Mouse (Mus musculus): ENCODE measurements at regions not wholly inside any gene's neighbourhood (a gene's known extent, or its start where the extent isn't known, plus 50 kb on each side); places are given as distances from the start of the nearest gene placed in this dataset.

GRCm38 (mm10) chr2:77358176-77358575 is 77.8 kb upstream of the Sestd1 start:
- no peak for DNase-seq (ENCODE audit: extremely low read depth, insufficient read length, low spot score)

- DNase-seq (ENCODE audit: extremely low read depth, insufficient read length, low spot score): no peak
Observed at GRCm38 (mm10) chr2:77356798-77357197, 76.4 kb upstream of the Sestd1 start.

DNA sequence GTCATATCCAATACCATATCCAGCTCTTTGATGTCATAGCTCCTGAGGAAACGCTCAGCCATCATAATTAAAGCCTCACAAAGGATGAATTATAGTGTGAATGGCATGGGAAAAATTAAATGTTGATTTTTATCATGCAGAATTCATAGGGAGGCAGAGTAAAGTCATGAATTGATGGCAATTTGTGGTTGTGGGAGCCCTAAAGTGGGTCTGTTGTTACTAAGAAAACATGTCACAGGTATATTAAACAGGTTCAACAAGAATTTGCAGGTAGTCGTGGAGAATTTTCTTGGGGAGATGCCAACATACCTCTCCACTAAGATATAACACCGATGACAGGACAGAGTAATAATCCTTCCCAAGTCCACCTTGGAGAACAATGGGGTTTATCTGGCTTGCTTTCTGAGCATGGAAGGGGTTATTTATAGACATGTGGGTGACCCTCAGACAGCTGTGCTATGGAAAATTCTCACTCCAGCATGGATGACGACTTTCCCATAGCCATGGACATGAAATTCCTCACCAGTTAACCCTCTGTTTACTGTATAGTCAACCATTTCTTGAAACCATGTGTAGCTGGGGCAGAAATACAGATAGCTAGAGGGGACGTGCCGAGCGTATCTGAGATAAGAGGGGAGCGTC is 71.7 kb upstream of the Sestd1 start:
- DNase-seq (ENCODE audit: extremely low read depth, insufficient read length, low spot score): no peak

- no peak for DNase-seq (ENCODE audit: extremely low read depth, insufficient read length, low spot score)
Observed at GRCm38 (mm10) chr2:77347027-77347426, 66.6 kb upstream of the Sestd1 start.

DNA sequence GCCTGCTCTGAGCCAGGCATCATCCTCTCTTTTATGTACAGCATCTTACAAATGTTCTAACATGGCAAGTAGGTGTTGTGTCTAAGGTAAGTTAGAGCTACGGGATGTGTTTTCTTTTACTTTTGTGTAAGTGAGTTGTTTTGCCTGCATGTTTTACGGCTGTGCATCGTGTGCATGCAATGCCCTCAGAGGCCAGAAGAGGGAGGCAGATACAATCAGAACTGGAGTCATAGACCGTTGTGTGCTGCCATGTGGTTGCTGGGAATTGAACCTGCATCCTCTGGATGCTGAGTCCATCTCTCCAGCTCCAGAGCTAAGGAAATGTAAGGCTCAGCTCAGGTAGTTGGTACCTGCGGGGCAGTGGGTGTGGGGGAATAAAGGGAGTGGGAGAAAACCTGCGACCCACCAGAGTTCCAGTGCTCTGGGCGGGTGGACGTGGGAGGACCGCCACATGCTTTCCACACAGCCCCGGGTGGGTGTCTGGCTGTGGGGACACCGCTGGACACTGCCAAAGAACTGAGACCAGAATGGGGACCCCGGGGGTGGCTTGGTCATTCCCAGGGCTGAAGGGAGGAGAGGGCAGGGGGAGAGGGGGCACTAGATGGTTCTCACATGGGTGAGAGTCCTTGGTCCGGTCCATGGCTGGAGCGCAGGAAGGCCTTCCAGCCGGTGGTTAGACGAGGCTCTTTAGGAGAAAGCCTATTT is 63.5 kb upstream of the Sestd1 start:
- DNase-seq (ENCODE audit: extremely low read depth, insufficient read length, low spot score): no peak

- no peak for DNase-seq (ENCODE audit: extremely low read depth, insufficient read length, low spot score)
Observed at GRCm38 (mm10) chr2:77342416-77342815, 62.0 kb upstream of the Sestd1 start.

GRCm38 (mm10) chr2:77341575-77342332 is 61.4 kb upstream of the Sestd1 start:
- DNase-seq (ENCODE audit: extremely low read depth, insufficient read length, low spot score): peak; percentile 77

DNA sequence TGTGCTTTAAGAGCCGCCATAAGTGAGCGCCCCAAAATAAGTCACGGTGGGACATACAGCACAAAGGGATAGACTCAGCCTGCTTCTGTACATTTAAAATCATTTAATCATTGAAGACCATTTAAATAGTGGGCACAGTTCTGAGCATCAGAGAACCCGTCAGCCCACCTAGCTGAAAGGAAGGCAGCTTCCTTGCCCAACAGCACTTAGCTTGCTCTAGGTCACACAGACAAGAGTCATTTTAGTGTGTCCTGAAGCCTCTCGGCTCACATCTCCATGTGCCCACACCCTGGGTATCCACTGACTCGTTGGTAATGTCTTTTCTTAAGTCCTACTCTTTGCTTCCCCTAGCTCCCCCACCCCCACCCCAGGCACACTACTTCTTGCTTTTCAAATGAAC is 59.7 kb upstream of the Sestd1 start:
- no peak for DNase-seq (ENCODE audit: extremely low read depth, insufficient read length, low spot score)

GRCm38 (mm10) chr2:77337786-77338406 is 57.5 kb upstream of the Sestd1 start:
- DNase-seq (ENCODE audit: extremely low read depth, insufficient read length, low spot score): no peak

GRCm38 (mm10) chr2:77337318-77337717 is 56.9 kb upstream of the Sestd1 start:
- DNase-seq (ENCODE audit: extremely low read depth, insufficient read length, low spot score): peak; percentile 43

GRCm38 (mm10) chr2:77336810-77337209 is 56.4 kb upstream of the Sestd1 start:
- no peak for DNase-seq (ENCODE audit: extremely low read depth, insufficient read length, low spot score)

DNA sequence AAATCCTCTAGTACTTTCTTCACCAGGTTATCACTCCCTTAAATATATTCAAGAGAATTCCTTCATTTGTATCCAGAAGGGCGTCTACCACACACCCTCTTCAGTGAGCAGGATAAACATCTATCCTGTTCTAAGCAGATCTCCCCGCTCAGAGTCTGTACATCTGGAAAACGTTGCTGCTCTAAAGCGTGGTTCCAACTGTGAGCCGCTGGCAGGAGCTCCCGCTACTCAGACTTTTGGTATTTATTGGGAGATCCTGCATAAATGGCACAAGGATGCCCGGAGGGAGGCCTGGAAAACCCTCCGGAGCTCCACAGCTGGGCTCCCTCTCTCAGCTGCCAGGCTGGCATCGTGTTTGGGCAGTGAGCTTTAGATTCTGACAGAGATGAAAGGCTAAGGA is 54.3 kb upstream of the Sestd1 start:
- DNase-seq (ENCODE audit: extremely low read depth, insufficient read length, low spot score): no peak

DNA sequence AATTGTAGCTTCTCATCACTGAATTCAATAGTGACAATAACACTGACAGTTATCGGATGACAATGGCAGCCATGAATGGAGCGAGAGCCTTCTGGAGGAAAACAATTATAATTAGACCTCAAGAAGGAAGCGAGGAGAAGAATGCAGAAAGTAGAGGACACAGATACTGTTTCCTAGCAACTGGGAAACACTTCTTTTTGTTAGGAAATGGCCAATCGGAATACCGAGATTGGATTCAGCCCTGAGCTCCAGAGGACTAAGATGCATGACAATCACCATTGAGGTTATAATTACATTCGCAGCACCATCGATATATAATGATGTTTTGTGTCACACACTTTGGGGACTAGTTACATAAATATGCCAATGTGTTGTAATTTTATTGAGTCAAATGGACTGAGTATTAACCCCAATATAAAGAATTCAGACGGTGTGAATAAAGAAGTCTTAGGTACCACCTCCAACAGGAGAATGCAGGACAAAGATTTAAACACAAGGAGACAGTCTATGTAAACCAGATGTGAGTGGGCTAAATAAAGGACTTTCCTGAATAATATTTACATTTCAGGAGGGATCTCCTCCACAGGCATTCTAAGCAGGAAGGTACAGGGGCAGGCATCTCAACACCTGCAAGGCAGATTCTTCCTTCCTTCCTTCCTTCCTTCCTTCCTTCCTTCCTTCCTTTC is 53.1 kb upstream of the Sestd1 start:
- DNase-seq (ENCODE audit: extremely low read depth, insufficient read length, low spot score): no peak
